Mouse (Mus musculus) cerebellum, adult 8-10 months (tissue): ENCODE measurements around the gene Lat.
A peak's percentile ranks its signal among the peaks of the same experiment; 100 is the strongest.
"Not testable (repeated sequence)": the region's sequence is repeated elsewhere in the genome, so short reads cannot be mapped to it uniquely, and the experiment has no call there.

Experiments used
- DNase-seq: peaks from one replicate; pipeline ENCODE4 v3.0.0; 2022

Lat gene

DNA sequence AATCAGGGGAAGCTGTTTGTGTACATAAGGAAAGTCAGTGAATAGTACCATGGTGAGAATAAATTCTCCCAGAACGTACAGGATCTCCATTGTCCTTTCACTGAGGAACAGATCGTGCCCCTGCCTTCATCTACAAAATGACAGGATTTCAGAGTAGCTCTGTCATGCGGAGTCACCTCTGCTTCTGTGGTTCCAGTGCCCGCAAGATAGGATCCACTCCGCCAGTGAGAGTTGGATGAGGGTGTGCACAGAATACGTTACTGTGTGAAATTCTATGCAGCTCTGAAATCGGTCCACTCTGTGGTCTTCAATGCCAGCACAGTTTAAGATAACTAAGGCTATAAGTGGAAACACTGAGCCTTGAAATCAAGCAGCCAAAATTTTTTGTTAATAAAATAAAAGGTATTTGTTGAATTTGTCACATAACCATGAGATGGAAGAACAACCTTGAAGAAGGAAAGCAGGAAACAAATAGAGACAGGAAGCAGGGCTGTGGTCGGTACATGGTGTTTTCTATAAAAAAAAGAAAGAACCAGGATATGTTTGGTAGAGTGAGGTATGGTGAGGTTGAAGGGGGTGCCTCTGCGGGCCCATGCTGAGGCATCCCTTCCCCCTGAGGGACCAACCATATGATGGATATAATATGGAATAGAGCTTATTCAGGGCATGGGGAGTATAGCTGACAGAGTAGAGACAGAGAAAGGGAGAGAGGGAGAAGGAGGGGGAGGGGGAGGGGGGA is 39.3 kb downstream of the Lat start:
- DNase-seq, result no peak

DNA sequence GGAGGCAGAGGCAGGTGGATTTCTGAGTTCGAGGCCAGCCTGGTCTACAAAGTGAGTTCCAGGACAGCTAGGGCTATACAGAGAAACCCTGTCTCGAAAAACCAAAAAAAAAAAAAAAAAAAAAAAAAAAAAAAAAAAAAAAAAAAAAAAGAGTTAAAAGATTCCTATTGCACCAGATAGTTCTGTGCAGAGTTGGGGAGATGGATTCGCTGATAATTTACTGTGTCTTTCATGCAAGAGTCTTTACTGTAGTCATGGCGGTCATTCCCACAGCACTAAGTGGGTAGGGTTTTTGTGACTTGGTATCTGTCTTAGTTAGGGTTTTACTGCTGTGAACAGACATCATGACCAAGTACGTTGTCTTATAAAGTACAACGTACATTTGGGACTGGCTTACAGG is 40.5 kb downstream of the Lat start:
- not testable (repeated sequence) for DNase-seq

DNA sequence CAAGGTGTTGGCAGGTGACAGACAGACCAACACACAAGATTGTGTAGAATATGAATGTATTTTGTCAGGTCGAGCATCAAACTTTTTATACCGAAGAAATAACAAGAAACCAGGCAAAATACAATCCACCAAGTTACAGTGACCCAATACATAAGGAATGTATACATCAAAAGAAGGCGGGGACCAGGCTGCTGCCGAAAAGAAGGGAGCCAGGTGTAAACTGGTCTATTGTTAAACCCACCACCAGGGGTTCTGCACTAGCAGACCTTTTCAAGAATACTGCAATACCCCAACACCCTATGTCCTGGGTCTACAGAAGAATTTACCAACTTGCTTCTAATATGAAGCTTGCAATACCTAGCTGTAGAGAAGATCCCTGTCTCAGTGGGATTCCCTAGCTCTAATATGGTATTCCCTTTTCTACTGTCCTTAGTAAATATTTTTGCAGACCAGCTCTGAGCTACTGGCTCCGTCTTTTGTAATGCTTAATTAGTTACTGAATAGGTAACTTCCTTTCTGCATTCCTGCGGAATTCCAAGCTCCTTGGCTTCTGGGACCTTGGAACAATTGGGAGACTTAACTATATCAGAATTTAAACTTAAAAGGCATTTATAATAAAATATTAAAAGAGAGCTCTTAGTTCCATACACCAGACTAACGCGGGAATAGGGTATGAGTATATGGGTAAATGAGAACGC is 43.6 kb downstream of the Lat start:
- not testable (repeated sequence) for DNase-seq

DNA sequence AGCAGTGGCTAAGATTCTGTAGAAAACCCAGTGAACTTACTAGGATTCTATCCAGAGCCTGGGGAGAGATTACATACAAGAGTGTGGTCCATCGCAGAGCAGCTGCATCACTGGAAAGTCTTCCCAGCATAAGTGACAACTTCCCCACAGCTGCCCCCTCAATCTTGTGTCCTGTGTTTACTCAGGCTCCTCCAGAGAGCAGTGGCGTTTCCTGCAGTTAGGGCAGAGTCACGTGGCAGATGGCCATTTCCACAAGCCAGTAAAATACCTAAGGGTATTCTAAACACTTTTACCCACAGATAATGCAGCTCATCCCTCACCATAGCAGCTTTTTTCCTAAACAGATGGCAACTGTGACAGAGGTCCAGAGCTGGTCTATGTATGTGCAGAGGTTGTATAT is 44.6 kb downstream of the Lat start:
- no peak for DNase-seq

DNA sequence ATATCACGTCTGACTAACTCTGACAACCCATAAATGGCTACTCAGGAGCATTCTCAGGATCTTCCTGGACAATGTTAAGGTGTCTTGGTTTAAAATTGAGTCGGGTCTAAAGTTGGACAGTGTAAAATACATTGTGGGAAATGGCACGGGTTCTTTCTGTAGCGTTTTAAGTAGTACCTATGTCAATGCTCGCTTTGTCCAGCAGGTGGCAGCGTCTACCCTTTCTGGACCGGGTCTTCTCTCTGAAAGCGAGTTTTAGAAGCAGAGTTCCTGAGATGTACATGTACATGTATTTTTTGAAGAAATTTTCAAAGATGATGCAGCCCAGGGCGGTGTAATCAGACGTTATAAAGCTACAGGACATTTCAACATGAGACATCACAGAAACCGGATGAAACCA is 45.6 kb downstream of the Lat start:
- peak; percentile 76 for DNase-seq

DNA sequence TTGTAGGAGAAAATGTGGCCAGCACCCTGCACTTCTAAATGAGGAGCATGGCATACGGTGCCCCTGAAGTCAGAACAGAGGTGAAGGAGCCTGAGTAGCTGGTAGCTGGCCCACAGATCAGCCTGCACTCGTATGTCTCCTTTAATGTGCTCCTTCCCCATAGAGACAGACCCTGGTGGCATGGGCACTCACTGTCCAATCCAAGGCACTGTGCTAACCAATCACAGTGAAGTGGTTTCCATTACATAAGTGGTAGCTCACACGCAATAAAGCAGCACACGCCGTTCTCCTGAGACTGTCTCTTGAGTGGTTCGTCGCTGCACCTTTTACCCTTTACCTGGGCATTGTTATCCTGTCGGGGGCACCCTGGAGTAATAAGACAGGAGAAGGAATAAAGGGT is 55.1 kb downstream of the Lat start:
- DNase-seq, result no peak
